Mouse (Mus musculus) layer of hippocampus, postnatal 14 days (tissue): ENCODE results near the gene Zfp746. TPM values are rescaled to one million over a fixed set of nuclear protein-coding genes. Genes with fewer than 3 reads are reported as not detected.
"Not testable (repeated sequence)": the region's sequence is repeated elsewhere in the genome, so short reads cannot be mapped to it uniquely, and the experiment has no call there.

ENCODE experiments used
- DNase-seq, 2 experiments: peaks; one replicate each; pipeline ENCODE4 v3.0.0; 2021 to 2022; ENCODE audit warnings: low spot score in 2 of 2, mixed read lengths in 1 of 2
- long read RNA-seq, 2 experiments: library from polyadenylated mRNA; stranded (forward); transcript quantifications; one replicate each; pipeline ENCODE4 v2.0.0; 2021
- total RNA-seq, 2 experiments: library from RNA; stranded (reverse); gene quantifications; 2 replicates each; pipeline ENCODE4 v1.2.3; 2021

The Zfp746 gene
- 10 to 100 TPM; 30.3 to 30.5 TPM for total RNA-seq
- long read RNA-seq, experiment 1, transcript Zfp746-201 (7 exons, 3,651 nt): major isoform, 13 of 46 reads
- long read RNA-seq, experiment 1, transcript Zfp746-203 (7 exons, 3,648 nt): minor isoform, 11 of 46 reads
- long read RNA-seq, experiment 1, partial matches to known transcripts: 2 of 46 reads
- long read RNA-seq, experiment 1, other reads (novel, unspliced or antisense): 20 of 46 reads
- long read RNA-seq, experiment 2, transcript Zfp746-201 (7 exons, 3,651 nt): minor isoform, 5 of 56 reads
- long read RNA-seq, experiment 2, transcript Zfp746-203 (7 exons, 3,648 nt): major isoform, 8 of 56 reads
- long read RNA-seq, experiment 2, partial matches to known transcripts: 3 of 56 reads
- long read RNA-seq, experiment 2, other reads (novel, unspliced or antisense): 40 of 56 reads

GRCm38 (mm10) chr6:48086471-48086878, at the start of gene Zfp746:
Zfp746 (minus strand) TSS chr6:48086593.
- peak; percentile 90 to 92 for DNase-seq

- DNase-seq: not testable (repeated sequence)
Measured at GRCm38 (mm10) chr6:48121092-48121491, 34.7 kb upstream of the Zfp746 start.

- DNase-seq: peak in 1 of 2 experiments; percentile 5
Measured at GRCm38 (mm10) chr6:48116036-48116435, 29.6 kb upstream of the Zfp746 start.

- no peak for DNase-seq
Measured at GRCm38 (mm10) chr6:48086957-48087715, 743 bp upstream of the Zfp746 start.

GRCm38 (mm10) chr6:48085521-48086404, 630 bp downstream of the Zfp746 start:
- peak; percentile 45 to 70 for DNase-seq

GRCm38 (mm10) chr6:48083733-48084191, 2.6 kb downstream of the Zfp746 start:
- DNase-seq: no peak

- DNase-seq: no peak
Measured at GRCm38 (mm10) chr6:48081952-48082351, 4.4 kb downstream of the Zfp746 start.

GRCm38 (mm10) chr6:48081021-48081420, 5.4 kb downstream of the Zfp746 start:
- DNase-seq: no peak

- no peak for DNase-seq
Measured at GRCm38 (mm10) chr6:48073316-48073715, 13.1 kb downstream of the Zfp746 start.

- DNase-seq: no peak
Measured at GRCm38 (mm10) chr6:48067492-48067891, 18.9 kb downstream of the Zfp746 start.

GRCm38 (mm10) chr6:48065587-48066075, 20.8 kb downstream of the Zfp746 start:
- DNase-seq: no peak

GRCm38 (mm10) chr6:48064451-48064850, 21.9 kb downstream of the Zfp746 start:
- no peak for DNase-seq

GRCm38 (mm10) chr6:48063940-48064339, 22.5 kb downstream of the Zfp746 start:
- no peak for DNase-seq

- DNase-seq: no peak
Measured at GRCm38 (mm10) chr6:48060895-48061294, 25.5 kb downstream of the Zfp746 start.

GRCm38 (mm10) chr6:48060421-48060820, 26.0 kb downstream of the Zfp746 start:
- DNase-seq: no peak

- no peak for DNase-seq
Measured at GRCm38 (mm10) chr6:48052136-48052535, 34.3 kb downstream of the Zfp746 start.

- no peak for DNase-seq
Measured at GRCm38 (mm10) chr6:48051666-48052065, 34.7 kb downstream of the Zfp746 start.

GRCm38 (mm10) chr6:48049273-48050065, 36.9 kb downstream of the Zfp746 start:
- DNase-seq: no peak

GRCm38 (mm10) chr6:48048426-48049272, 37.7 kb downstream of the Zfp746 start, which contains the start of gene Zfp777:
Zfp777 (minus strand) TSS chr6:48048911.
- peak; percentile 82 to 85 for DNase-seq
